Mouse (Mus musculus) gastrocnemius, adult 2 months (tissue): ENCODE measurements around the gene Bcl3. TPM values are rescaled to one million over a fixed set of nuclear protein-coding genes. Genes with fewer than 3 reads are reported as not detected.

Source experiments
- DNase-seq: peaks from one replicate; pipeline ENCODE4 v3.0.0; 2022
- H3K27ac ChIP-seq: fragments of 200-600 bp; 2 replicates; pipeline ENCODE4 v1.8.1; 2022; ENCODE audit warnings: mild to moderate bottlenecking
- H3K4me3 ChIP-seq: fragments of 200-600 bp; 2 replicates; pipeline ENCODE4 v1.8.1; 2022; ENCODE audit warnings: mild to moderate bottlenecking, moderate library complexity
- CTCF ChIP-seq: fragments of 200-600 bp; IDR thresholded peaks from 2 replicates; pipeline ENCODE4 v1.8.1; 2022; ENCODE audit warnings: antibody characterized with exemption, mild to moderate bottlenecking, moderate library complexity
- intact Hi-C: fragments of 180-260 bp; cut with DNase I; formaldehyde crosslinking; loops from one replicate; pipeline ENCODE4 v1.15.1; 2025
- total RNA-seq, 2 experiments: library from RNA; stranded (reverse); gene quantifications; 2 replicates each; pipeline ENCODE4 v1.2.3; 2021

Bcl3 gene
- total RNA-seq, 2 experiments from 2014 or later, result 1.3 to 1.5 TPM

GRCm38 (mm10) chr7:19851858-19852570 is 29.4 kb upstream of the Bcl3 start, which contains the start of gene Gm19345:
Gm19345 (plus strand) TSS chr7:19852003.
- Histone ChIP-seq H3K27ac (no peak within 1 kb of the TSS), H3K4me3 (no peak within 1 kb of the TSS)
- DNase-seq, result no peak
- no peak for TF ChIP-seq CTCF
- intact Hi-C loops, result no loop called here

GRCm38 (mm10) chr7:19844521-19845171 is 22.1 kb upstream of the Bcl3 start:
- Histone ChIP-seq H3K27ac (no peak overlapping the region), H3K4me3 (no peak overlapping the region)
- DNase-seq, result no peak
- no peak for TF ChIP-seq CTCF
- intact Hi-C loops, result loop anchor here (5.0 kb wide), 1 partner anchor 92 kb away; the partner anchor contains the start of gene Nectin2

GRCm38 (mm10) chr7:19843561-19843960 is 21.0 kb upstream of the Bcl3 start:
- peak; percentile 100; the same call in 1 of the 2 replicates for TF ChIP-seq CTCF
- H3K27ac ChIP-seq, result no peak overlapping the region
- peak overlapping the region; percentile 11; the same call in 1 of the 2 replicates for H3K4me3 ChIP-seq
- intact Hi-C loops, result loop anchor here (1.0 to 5.0 kb wide), 2 partner anchors 40 to 91 kb away; partner anchors contain the start of gene Nectin2
- peak; percentile 81 for DNase-seq

GRCm38 (mm10) chr7:19842885-19843504 is 20.4 kb upstream of the Bcl3 start:
- Histone ChIP-seq H3K27ac (no peak overlapping the region), H3K4me3 (peak overlapping the region; percentile 11; the same call in 1 of the 2 replicates)
- no peak for DNase-seq
- TF ChIP-seq CTCF, result no peak
- intact Hi-C loops, result loop anchor here (1.0 to 5.0 kb wide), 2 partner anchors 40 to 91 kb away; partner anchors contain the start of gene Nectin2

GRCm38 (mm10) chr7:19841686-19842413 is 19.3 kb upstream of the Bcl3 start:
- H3K27ac ChIP-seq, result no peak overlapping the region
- H3K4me3 ChIP-seq, result no peak overlapping the region
- intact Hi-C loops, result loop anchor here (5.0 kb wide), 1 partner anchor 90 kb away; the partner anchor contains the start of gene Nectin2
- no peak for TF ChIP-seq CTCF
- no peak for DNase-seq

- H3K4me3 ChIP-seq, result no peak overlapping the region
- no peak for DNase-seq
- H3K27ac ChIP-seq, result no peak overlapping the region
- no peak for TF ChIP-seq CTCF
- intact Hi-C loops, result loop anchor here (5.0 kb wide), 1 partner anchor 89 kb away; the partner anchor contains the start of gene Nectin2
Observed at GRCm38 (mm10) chr7:19840936-19841335, 18.4 kb upstream of the Bcl3 start.

GRCm38 (mm10) chr7:19840371-19840770 is 17.8 kb upstream of the Bcl3 start:
- H3K4me3 ChIP-seq, result no peak overlapping the region
- no peak for TF ChIP-seq CTCF
- DNase-seq, result no peak
- intact Hi-C loops, result loop anchor here (5.0 kb wide), 1 partner anchor 88 kb away; the partner anchor contains the start of gene Nectin2
- no peak overlapping the region for H3K27ac ChIP-seq

GRCm38 (mm10) chr7:19836843-19837242 is 14.3 kb upstream of the Bcl3 start:
- intact Hi-C loops, result no loop called here
- no peak overlapping the region for H3K4me3 ChIP-seq
- no peak for TF ChIP-seq CTCF
- H3K27ac ChIP-seq, result no peak overlapping the region
- no peak for DNase-seq

GRCm38 (mm10) chr7:19834055-19834454 is 11.5 kb upstream of the Bcl3 start:
- Histone ChIP-seq H3K27ac (no peak overlapping the region), H3K4me3 (no peak overlapping the region)
- TF ChIP-seq CTCF, result peak; percentile 24; the same call in 1 of the 2 replicates
- no peak for DNase-seq
- intact Hi-C loops, result no loop called here

GRCm38 (mm10) chr7:19831837-19832236 is 9.3 kb upstream of the Bcl3 start:
- Histone ChIP-seq H3K27ac (peak overlapping the region; percentile 82), H3K4me3 (no peak overlapping the region)
- no peak for TF ChIP-seq CTCF
- peak; percentile 44 for DNase-seq
- intact Hi-C loops, result loop anchor here (2.0 kb wide), 1 partner anchor 21 kb away; no protein-coding TSS in a partner anchor

- TF ChIP-seq CTCF, result no peak
- Histone ChIP-seq H3K27ac (peak overlapping the region; percentile 82), H3K4me3 (peak overlapping the region; percentile 21)
- DNase-seq, result peak; percentile 97
- intact Hi-C loops, result loop anchor here (2.0 kb wide), 1 partner anchor 20 kb away; no protein-coding TSS in a partner anchor
Observed at GRCm38 (mm10) chr7:19830682-19831156, 8.1 kb upstream of the Bcl3 start.
